Mouse (Mus musculus): ENCODE results near the gene Tnrc6b. TPM values are rescaled to one million over a fixed set of nuclear protein-coding genes. Genes with fewer than 3 reads are reported as not detected.
A peak's percentile ranks its signal among the peaks of the same experiment; 100 is the strongest.

Gene Tnrc6b
- polyA plus RNA-seq, 1 experiment from 2014 or later: 6.5 TPM

GRCm38 (mm10) chr15:80797757-80798156 lies 86.6 kb downstream of the Tnrc6b start:
- 2% methylated on average over 6 of the region's 6 CpGs for WGBS
- H3K36me3 ChIP-seq (ENCODE audit: control insufficient read depth, insufficient read depth): no peaks in the 10 kb centered on the region
- no peaks in the 10 kb centered on the region for H3K9me3 ChIP-seq (ENCODE audit: control insufficient read depth)
- H3K4me3 ChIP-seq (ENCODE audit: low read depth, low read length): peak overlapping the region; percentile 52
- H3K4me2 ChIP-seq (replicated peaks; ENCODE audit: low read depth): peak overlapping the region; percentile 64
- no peak for TF ChIP-seq CTCF (IDR thresholded peaks at IDR 0.05; ENCODE audit: low read depth)
- no peaks in the 10 kb centered on the region for H3K27me3 ChIP-seq (replicated peaks; ENCODE audit: control insufficient read depth, insufficient read depth, low read length)
- H3K9ac ChIP-seq (ENCODE audit: low read depth, low read length): peak overlapping the region; percentile 61; the same call in 1 of the 2 replicates
- peak overlapping the region; percentile 42; the same call in 1 of the 2 replicates for H3K27ac ChIP-seq (ENCODE audit: low read depth, low read length)
- ATAC-seq: peak; percentile 69
- H3K4me1 ChIP-seq (replicated peaks; ENCODE audit: control insufficient read depth, insufficient read depth, low read length): peaks cover 5% of the 10 kb centered on the region; the same call in 1 of the 2 replicates

GRCm38 (mm10) chr15:80798367-80799073 lies 87.4 kb downstream of the Tnrc6b start:
- Histone ChIP-seq H3K27me3 (replicated peaks; ENCODE audit: control insufficient read depth, insufficient read depth, low read length) (no peaks in the 10 kb centered on the region), H3K4me2 (replicated peaks; ENCODE audit: low read depth) (peak overlapping the region; percentile 64), H3K4me3 (ENCODE audit: low read depth, low read length) (peak overlapping the region; percentile 52), H3K36me3 (ENCODE audit: control insufficient read depth, insufficient read depth) (no peaks in the 10 kb centered on the region), H3K9ac (ENCODE audit: low read depth, low read length) (peak overlapping the region; percentile 61), H3K9me3 (ENCODE audit: control insufficient read depth) (no peaks in the 10 kb centered on the region), H3K27ac (ENCODE audit: low read depth, low read length) (peak overlapping the region; percentile 42), H3K4me1 (replicated peaks; ENCODE audit: control insufficient read depth, insufficient read depth, low read length) (peaks cover 5% of the 10 kb centered on the region; the same call in 1 of the 2 replicates)
- peak; percentile 89 for ATAC-seq
- peak; percentile 60 for TF ChIP-seq CTCF (IDR thresholded peaks at IDR 0.05; ENCODE audit: low read depth)
- WGBS: under 1% methylated on average over 17 of the region's 17 CpGs

- Histone ChIP-seq H3K4me2 (replicated peaks; ENCODE audit: low read depth) (peak overlapping the region; percentile 64), H3K4me1 (replicated peaks; ENCODE audit: control insufficient read depth, insufficient read depth, low read length) (peaks cover 5% of the 10 kb centered on the region; the same call in 1 of the 2 replicates), H3K27me3 (replicated peaks; ENCODE audit: control insufficient read depth, insufficient read depth, low read length) (no peaks in the 10 kb centered on the region), H3K27ac (ENCODE audit: low read depth, low read length) (peak overlapping the region; percentile 29; the same call in 1 of the 2 replicates), H3K36me3 (ENCODE audit: control insufficient read depth, insufficient read depth) (no peaks in the 10 kb centered on the region), H3K9me3 (ENCODE audit: control insufficient read depth) (no peaks in the 10 kb centered on the region), H3K4me3 (ENCODE audit: low read depth, low read length) (peak overlapping the region; percentile 52), H3K9ac (ENCODE audit: low read depth, low read length) (peak overlapping the region; percentile 61)
- ATAC-seq: no peak; the same call in 1 of the 2 replicates
- WGBS: under 1% methylated on average over 10 of the region's 10 CpGs
- no peak for TF ChIP-seq CTCF (IDR thresholded peaks at IDR 0.05; ENCODE audit: low read depth)
These were observed 88.0 kb downstream of the Tnrc6b start for GRCm38 (mm10) chr15:80799074-80799633.

DNA sequence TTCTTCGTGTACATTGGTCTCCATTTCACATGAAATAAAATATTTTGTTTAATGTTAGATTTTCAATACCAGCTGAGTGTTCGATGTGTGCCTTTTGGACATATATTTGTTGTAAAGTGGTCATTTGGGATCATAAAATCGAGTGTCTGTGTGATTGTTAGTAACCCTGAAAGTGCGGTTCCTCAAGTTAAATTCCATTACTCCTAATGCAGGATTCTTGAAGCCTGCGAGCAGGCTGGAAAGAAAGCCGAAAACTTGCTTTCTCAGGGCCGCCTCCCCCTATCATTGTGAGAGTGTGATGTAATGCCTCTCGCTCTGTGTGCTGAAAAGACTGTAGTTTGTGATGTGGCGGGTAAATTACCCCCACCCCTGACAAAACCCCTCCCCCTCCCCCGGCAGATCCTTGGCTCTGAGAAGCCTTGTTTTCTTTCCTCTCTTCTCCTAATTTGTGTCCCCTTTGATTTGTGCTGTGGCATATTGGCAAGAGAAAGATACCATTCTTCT lies 88.6 kb downstream of the Tnrc6b start:
- H3K4me3 ChIP-seq (ENCODE audit: low read depth, low read length): peak overlapping the region; percentile 52
- H3K36me3 ChIP-seq (ENCODE audit: control insufficient read depth, insufficient read depth): no peaks in the 10 kb centered on the region
- H3K4me1 ChIP-seq (replicated peaks; ENCODE audit: control insufficient read depth, insufficient read depth, low read length): peaks cover 5% of the 10 kb centered on the region; the same call in 1 of the 2 replicates
- WGBS: 0% methylated on average over 10 of the region's 10 CpGs
- no peak for TF ChIP-seq CTCF (IDR thresholded peaks at IDR 0.05; ENCODE audit: low read depth)
- no peaks in the 10 kb centered on the region for H3K9me3 ChIP-seq (ENCODE audit: control insufficient read depth)
- no peaks in the 10 kb centered on the region for H3K27me3 ChIP-seq (replicated peaks; ENCODE audit: control insufficient read depth, insufficient read depth, low read length)
- ATAC-seq: no peak
- H3K4me2 ChIP-seq (replicated peaks; ENCODE audit: low read depth): peak overlapping the region; percentile 64
- H3K9ac ChIP-seq (ENCODE audit: low read depth, low read length): peak overlapping the region; percentile 4; the same call in 1 of the 2 replicates
- H3K27ac ChIP-seq (ENCODE audit: low read depth, low read length): no peak overlapping the region

DNA sequence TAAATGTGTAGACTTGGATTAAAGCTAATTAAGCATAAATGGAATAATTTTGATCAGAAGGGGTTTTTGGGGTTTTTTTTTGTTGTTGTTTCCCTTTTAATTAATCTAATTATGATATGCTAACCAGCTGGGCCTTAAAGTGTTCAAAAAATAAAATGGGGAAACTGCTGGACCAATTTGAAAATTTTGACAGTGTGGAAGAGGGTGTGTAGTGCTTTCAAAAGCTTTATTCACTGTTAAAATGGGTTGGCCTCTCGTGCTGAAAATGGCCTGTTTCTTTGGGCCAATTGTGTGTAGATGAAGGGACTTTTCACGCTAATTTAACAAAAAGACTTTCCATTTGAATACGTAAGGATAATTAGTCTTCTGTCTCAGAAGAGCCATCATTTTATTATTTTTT lies 89.1 kb downstream of the Tnrc6b start:
- peaks cover 5% of the 10 kb centered on the region; the same call in 1 of the 2 replicates for H3K4me1 ChIP-seq (replicated peaks; ENCODE audit: control insufficient read depth, insufficient read depth, low read length)
- H3K4me3 ChIP-seq (ENCODE audit: low read depth, low read length): peak overlapping the region; percentile 52
- no peaks in the 10 kb centered on the region for H3K27me3 ChIP-seq (replicated peaks; ENCODE audit: control insufficient read depth, insufficient read depth, low read length)
- H3K9ac ChIP-seq (ENCODE audit: low read depth, low read length): no peak overlapping the region
- no peaks in the 10 kb centered on the region for H3K36me3 ChIP-seq (ENCODE audit: control insufficient read depth, insufficient read depth)
- H3K27ac ChIP-seq (ENCODE audit: low read depth, low read length): no peak overlapping the region
- ATAC-seq: no peak
- no peaks in the 10 kb centered on the region for H3K9me3 ChIP-seq (ENCODE audit: control insufficient read depth)
- no peak for TF ChIP-seq CTCF (IDR thresholded peaks at IDR 0.05; ENCODE audit: low read depth)
- 35% methylated on average over 3 of the region's 3 CpGs for WGBS
- H3K4me2 ChIP-seq (replicated peaks; ENCODE audit: low read depth): peak overlapping the region; percentile 64

GRCm38 (mm10) chr15:80800765-80801164 lies 89.7 kb downstream of the Tnrc6b start:
- Histone ChIP-seq H3K9ac (ENCODE audit: low read depth, low read length) (no peak overlapping the region), H3K27me3 (replicated peaks; ENCODE audit: control insufficient read depth, insufficient read depth, low read length) (no peaks in the 10 kb centered on the region), H3K4me2 (replicated peaks; ENCODE audit: low read depth) (peak overlapping the region; percentile 64), H3K4me1 (replicated peaks; ENCODE audit: control insufficient read depth, insufficient read depth, low read length) (peaks cover 5% of the 10 kb centered on the region; the same call in 1 of the 2 replicates), H3K4me3 (ENCODE audit: low read depth, low read length) (peak overlapping the region; percentile 52), H3K9me3 (ENCODE audit: control insufficient read depth) (no peaks in the 10 kb centered on the region), H3K36me3 (ENCODE audit: control insufficient read depth, insufficient read depth) (no peaks in the 10 kb centered on the region), H3K27ac (ENCODE audit: low read depth, low read length) (no peak overlapping the region)
- no peak for ATAC-seq
- WGBS: 22% methylated on average over 4 of the region's 4 CpGs
- TF ChIP-seq CTCF (IDR thresholded peaks at IDR 0.05; ENCODE audit: low read depth): no peak

All from intestine, postnatal 0 days (tissue).